Mouse (Mus musculus): ENCODE measurements around the gene Tmem131l.

Gene Tmem131l

GRCm38 (mm10) chr3:83978497-83979410 is 61.2 kb downstream of the Tmem131l start:
- no peak for DNase-seq (ENCODE audit: low read depth in 1 of 2, low spot score in 2 of 2)

- DNase-seq (ENCODE audit: low read depth in 1 of 2, low spot score in 2 of 2) = no peak
Observed at GRCm38 (mm10) chr3:83977817-83978216, 62.2 kb downstream of the Tmem131l start.

GRCm38 (mm10) chr3:83976161-83976560 is 63.8 kb downstream of the Tmem131l start:
- no peak for DNase-seq (ENCODE audit: low read depth in 1 of 2, low spot score in 2 of 2)

- no peak for DNase-seq (ENCODE audit: low read depth in 1 of 2, low spot score in 2 of 2)
Observed at GRCm38 (mm10) chr3:83973339-83973738, 66.6 kb downstream of the Tmem131l start.

- DNase-seq (ENCODE audit: low read depth in 1 of 2, low spot score in 2 of 2) = no peak
Observed at GRCm38 (mm10) chr3:83970629-83971028, 69.3 kb downstream of the Tmem131l start.

GRCm38 (mm10) chr3:83969081-83969480 is 70.9 kb downstream of the Tmem131l start:
- no peak for DNase-seq (ENCODE audit: low read depth in 1 of 2, low spot score in 2 of 2)

GRCm38 (mm10) chr3:83967791-83968190 is 72.2 kb downstream of the Tmem131l start:
- DNase-seq (ENCODE audit: low read depth in 1 of 2, low spot score in 2 of 2) = no peak

GRCm38 (mm10) chr3:83965333-83965732 is 74.6 kb downstream of the Tmem131l start:
- DNase-seq (ENCODE audit: low read depth in 1 of 2, low spot score in 2 of 2) = no peak

GRCm38 (mm10) chr3:83963705-83964104 is 76.3 kb downstream of the Tmem131l start:
- DNase-seq (ENCODE audit: low read depth in 1 of 2, low spot score in 2 of 2) = no peak

- no peak for DNase-seq (ENCODE audit: low read depth in 1 of 2, low spot score in 2 of 2)
Observed at GRCm38 (mm10) chr3:83962571-83962970, 77.4 kb downstream of the Tmem131l start.

GRCm38 (mm10) chr3:83962076-83962475 is 77.9 kb downstream of the Tmem131l start:
- DNase-seq (ENCODE audit: low read depth in 1 of 2, low spot score in 2 of 2) = no peak

GRCm38 (mm10) chr3:83958951-83959681 is 80.9 kb downstream of the Tmem131l start:
- no peak for DNase-seq (ENCODE audit: low read depth in 1 of 2, low spot score in 2 of 2)

- no peak for DNase-seq (ENCODE audit: low read depth in 1 of 2, low spot score in 2 of 2)
Observed at GRCm38 (mm10) chr3:83953879-83954278, 86.1 kb downstream of the Tmem131l start.

GRCm38 (mm10) chr3:83948801-83949200 is 91.2 kb downstream of the Tmem131l start:
- DNase-seq (ENCODE audit: low read depth in 1 of 2, low spot score in 2 of 2) = no peak

GRCm38 (mm10) chr3:83947476-83948245 is 92.3 kb downstream of the Tmem131l start:
- peak; percentile 16 to 41 for DNase-seq (ENCODE audit: low read depth in 1 of 2, low spot score in 2 of 2)

- no peak for DNase-seq (ENCODE audit: low read depth in 1 of 2, low spot score in 2 of 2)
Observed at GRCm38 (mm10) chr3:83946848-83947247, 93.1 kb downstream of the Tmem131l start.

- DNase-seq (ENCODE audit: low read depth in 1 of 2, low spot score in 2 of 2) = no peak
Observed at GRCm38 (mm10) chr3:83943691-83944090, 96.3 kb downstream of the Tmem131l start.

- DNase-seq (ENCODE audit: low read depth in 1 of 2, low spot score in 2 of 2) = no peak
Observed at GRCm38 (mm10) chr3:83943212-83943611, 96.8 kb downstream of the Tmem131l start.

GRCm38 (mm10) chr3:83941921-83942320 is 98.1 kb downstream of the Tmem131l start:
- DNase-seq (ENCODE audit: low read depth in 1 of 2, low spot score in 2 of 2) = no peak

- no peak for DNase-seq (ENCODE audit: low read depth in 1 of 2, low spot score in 2 of 2)
Observed at GRCm38 (mm10) chr3:83938871-83939270, 101.1 kb downstream of the Tmem131l start.

GRCm38 (mm10) chr3:83934514-83934913 is 105.5 kb downstream of the Tmem131l start:
- DNase-seq (ENCODE audit: low read depth in 1 of 2, low spot score in 2 of 2) = no peak

All from monocyte, adult 2 months (primary cell).